Mouse (Mus musculus): ENCODE measurements around the gene Irf3.

Gene Irf3

DNA sequence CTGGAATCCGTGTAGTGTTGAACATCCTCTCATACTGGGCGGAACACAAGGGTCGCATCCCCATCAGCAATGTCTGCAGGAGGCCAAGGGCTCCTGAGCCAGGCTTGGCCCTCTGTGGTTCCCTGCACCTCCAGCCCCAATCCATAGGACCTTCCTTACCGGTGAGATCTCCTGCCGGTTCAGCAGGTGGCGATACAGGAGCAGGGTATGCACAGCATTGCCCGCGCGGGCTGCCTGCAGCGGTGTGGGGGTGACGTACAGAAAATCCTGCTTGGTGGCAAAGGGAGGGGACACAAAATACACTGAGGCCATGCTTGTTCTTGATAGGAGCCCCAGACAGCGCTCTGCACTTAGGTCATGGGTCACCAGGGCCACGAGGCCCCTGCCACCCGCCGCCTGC is 30.8 kb upstream of the Irf3 start:
- Histone ChIP-seq H3K4me1 (replicated peaks; ENCODE audit: low read depth, low read length) (peaks cover 42% of the 10 kb centered on the region), H3K36me3 (ENCODE audit: insufficient read depth, low read length) (peaks cover 72% of the 10 kb centered on the region), H3K9me3 (ENCODE audit: low read length) (no peaks in the 10 kb centered on the region), H3K4me3 (replicated peaks; ENCODE audit: low read length) (peak overlapping the region; percentile 55), H3K27me3 (ENCODE audit: insufficient read depth, low read length) (no peaks in the 10 kb centered on the region)
- TF ChIP-seq POU5F1 (IDR thresholded peaks at IDR 0.05; ENCODE audit: borderline replicate concordance, low read length) (no peak), CTCF (conservative IDR thresholded peaks at IDR 0.05; ENCODE audit: low read length) (no peak), NANOG (IDR thresholded peaks at IDR 0.05; ENCODE audit: borderline replicate concordance, low read length) (no peak)

DNA sequence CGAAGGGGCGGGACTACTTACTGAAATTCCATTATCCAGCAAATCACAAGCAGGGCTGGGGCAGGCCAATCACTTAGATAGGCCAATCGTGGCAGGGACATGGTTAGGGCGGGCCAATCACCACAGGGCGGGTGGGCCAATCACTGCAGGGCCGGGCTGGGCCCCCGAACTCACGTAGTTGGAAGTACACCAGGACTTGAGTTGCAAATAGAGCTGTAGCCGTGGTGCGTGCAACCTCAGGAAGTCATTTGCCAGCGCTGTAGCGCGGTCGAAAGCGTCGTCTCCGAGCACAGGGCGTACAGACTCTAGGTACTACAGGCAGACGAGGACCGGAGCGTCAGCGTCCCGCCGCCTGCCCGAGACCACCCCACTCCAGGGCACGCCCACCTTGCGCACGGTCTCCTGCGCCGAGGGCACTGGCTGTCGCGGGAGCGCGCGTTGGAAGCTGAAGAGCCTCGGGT is 27.2 kb upstream of the Irf3 start:
- Histone ChIP-seq H3K36me3 (ENCODE audit: insufficient read depth, low read length) (peaks cover 52% of the 10 kb centered on the region), H3K27me3 (ENCODE audit: insufficient read depth, low read length) (no peaks in the 10 kb centered on the region), H3K9me3 (ENCODE audit: low read length) (no peaks in the 10 kb centered on the region), H3K4me1 (replicated peaks; ENCODE audit: low read depth, low read length) (peaks cover 54% of the 10 kb centered on the region), H3K4me3 (replicated peaks; ENCODE audit: low read length) (peak overlapping the region; percentile 81)
- no peak for TF ChIP-seq POU5F1 (IDR thresholded peaks at IDR 0.05; ENCODE audit: borderline replicate concordance, low read length)
- no peak for TF ChIP-seq NANOG (IDR thresholded peaks at IDR 0.05; ENCODE audit: borderline replicate concordance, low read length)
- no peak for TF ChIP-seq CTCF (conservative IDR thresholded peaks at IDR 0.05; ENCODE audit: low read length)

DNA sequence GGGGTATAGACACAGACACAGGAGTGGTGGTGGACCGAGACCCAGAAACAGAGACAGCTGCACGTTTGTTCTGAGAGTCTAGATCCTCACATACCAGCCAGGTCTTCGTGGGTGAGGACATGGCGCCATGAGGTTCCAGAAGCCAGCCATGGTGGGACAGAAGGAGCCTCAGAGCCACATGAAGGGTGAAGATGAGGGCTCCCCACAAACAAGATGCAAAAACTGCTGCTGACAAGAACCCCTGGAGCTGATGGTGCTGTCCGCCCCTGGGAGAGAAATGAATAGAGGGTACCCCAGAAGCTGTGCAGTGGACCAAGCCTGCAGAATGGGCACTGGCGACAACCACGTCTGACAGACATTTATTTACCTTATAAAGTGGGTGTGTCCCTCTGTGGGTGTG is 26.3 kb upstream of the Irf3 start:
- Histone ChIP-seq H3K9me3 (ENCODE audit: low read length) (no peaks in the 10 kb centered on the region), H3K36me3 (ENCODE audit: insufficient read depth, low read length) (peaks cover 51% of the 10 kb centered on the region), H3K27me3 (ENCODE audit: insufficient read depth, low read length) (no peaks in the 10 kb centered on the region), H3K4me3 (replicated peaks; ENCODE audit: low read length) (peak overlapping the region; percentile 81), H3K4me1 (replicated peaks; ENCODE audit: low read depth, low read length) (peaks cover 61% of the 10 kb centered on the region)
- TF ChIP-seq CTCF (conservative IDR thresholded peaks at IDR 0.05; ENCODE audit: low read length) (no peak), NANOG (IDR thresholded peaks at IDR 0.05; ENCODE audit: borderline replicate concordance, low read length) (no peak), POU5F1 (IDR thresholded peaks at IDR 0.05; ENCODE audit: borderline replicate concordance, low read length) (no peak)

DNA sequence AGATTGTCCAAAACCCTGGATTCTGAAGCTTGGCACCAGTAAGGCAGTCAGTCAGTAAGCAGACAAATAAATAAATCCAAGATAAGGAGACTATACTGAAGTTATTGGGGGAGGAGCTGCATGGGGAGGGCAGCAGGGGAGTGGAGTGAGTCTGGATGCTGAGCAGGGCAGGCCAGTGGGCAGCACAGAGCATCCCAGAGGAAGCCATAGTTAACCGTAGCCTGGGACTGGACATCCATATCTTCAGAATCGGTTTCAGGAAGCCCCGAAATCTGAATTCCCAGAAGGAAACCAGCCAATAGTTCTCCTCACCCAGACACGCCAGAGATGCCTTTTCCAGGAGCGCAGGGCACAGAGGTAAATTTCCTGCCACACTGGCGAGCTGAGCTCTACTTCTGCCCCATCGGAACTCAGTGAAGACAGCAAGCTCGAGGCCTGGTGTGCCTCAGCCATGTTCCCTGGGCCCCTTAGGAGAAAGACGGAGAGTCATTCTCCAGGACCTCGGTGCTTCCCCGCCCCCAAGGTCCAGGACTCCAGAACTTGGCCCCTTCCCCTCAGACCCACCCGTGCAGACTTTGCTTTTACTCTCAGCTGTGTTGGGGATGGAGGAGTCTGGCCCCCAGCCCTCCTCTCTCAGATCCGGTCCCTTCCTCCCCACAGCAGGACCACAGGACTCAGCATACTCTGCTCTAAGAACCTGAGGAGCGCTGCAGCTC is 23.9 kb upstream of the Irf3 start:
- Histone ChIP-seq H3K4me3 (replicated peaks; ENCODE audit: low read length) (peak overlapping the region; percentile 83), H3K27me3 (ENCODE audit: insufficient read depth, low read length) (no peaks in the 10 kb centered on the region), H3K4me1 (replicated peaks; ENCODE audit: low read depth, low read length) (peaks cover 73% of the 10 kb centered on the region), H3K36me3 (ENCODE audit: insufficient read depth, low read length) (peaks cover 58% of the 10 kb centered on the region), H3K9me3 (ENCODE audit: low read length) (no peaks in the 10 kb centered on the region)
- TF ChIP-seq NANOG (IDR thresholded peaks at IDR 0.05; ENCODE audit: borderline replicate concordance, low read length) = no peak
- TF ChIP-seq CTCF (conservative IDR thresholded peaks at IDR 0.05; ENCODE audit: low read length) = no peak
- TF ChIP-seq POU5F1 (IDR thresholded peaks at IDR 0.05; ENCODE audit: borderline replicate concordance, low read length) = no peak

DNA sequence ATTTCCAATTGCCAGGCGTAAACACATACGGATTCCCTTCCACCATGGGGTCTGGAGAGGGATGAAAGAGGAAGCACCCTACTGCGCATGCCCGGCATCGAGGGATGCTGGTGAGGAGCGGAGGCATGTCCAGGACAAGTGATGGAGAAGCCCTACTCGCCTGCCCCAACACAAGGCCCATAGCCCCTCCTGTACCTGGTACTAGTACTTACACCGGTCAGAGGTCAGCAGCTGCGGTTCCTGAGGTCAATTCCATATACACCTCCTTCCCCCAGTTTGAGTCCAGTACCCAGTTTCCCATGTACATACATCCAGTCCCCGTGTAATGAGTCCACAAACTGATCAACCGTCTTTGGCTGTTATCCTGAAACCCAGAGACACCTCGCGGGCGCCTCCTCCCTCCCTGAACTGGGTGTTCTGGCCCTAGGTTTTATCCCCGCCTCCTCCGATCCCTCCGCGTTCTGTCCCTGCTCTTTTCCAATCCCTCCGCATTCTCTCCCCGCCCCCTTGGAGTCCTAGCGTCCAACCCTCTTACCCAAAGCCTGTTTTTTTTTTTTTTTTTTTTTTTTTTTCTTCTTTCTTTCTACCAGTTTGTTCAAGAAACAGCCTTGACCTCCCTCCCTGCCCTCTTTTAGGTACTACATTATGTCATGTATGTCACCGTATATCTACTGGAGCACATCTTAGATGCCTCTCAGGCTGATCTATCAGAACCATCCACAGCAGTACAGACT is 22.9 kb upstream of the Irf3 start, which contains the start of gene Cpt1c:
Gene Cpt1c (minus strand): TSS at position 469 of the 734 bp plus-strand sequence.
- H3K36me3 ChIP-seq (ENCODE audit: insufficient read depth, low read length) = peaks cover 65% of the 10 kb centered on the region
- H3K9me3 ChIP-seq (ENCODE audit: low read length) = no peaks in the 10 kb centered on the region
- H3K4me1 ChIP-seq (replicated peaks; ENCODE audit: low read depth, low read length) = peaks cover 80% of the 10 kb centered on the region
- TF ChIP-seq CTCF (conservative IDR thresholded peaks at IDR 0.05; ENCODE audit: low read length) (no peak), POU5F1 (IDR thresholded peaks at IDR 0.05; ENCODE audit: borderline replicate concordance, low read length) (no peak), NANOG (IDR thresholded peaks at IDR 0.05; ENCODE audit: borderline replicate concordance, low read length) (no peak)
- no peaks in the 10 kb centered on the region for H3K27me3 ChIP-seq (ENCODE audit: insufficient read depth, low read length)
- peak within 1 kb of the TSS; percentile 83 for H3K4me3 ChIP-seq (replicated peaks; ENCODE audit: low read length)

DNA sequence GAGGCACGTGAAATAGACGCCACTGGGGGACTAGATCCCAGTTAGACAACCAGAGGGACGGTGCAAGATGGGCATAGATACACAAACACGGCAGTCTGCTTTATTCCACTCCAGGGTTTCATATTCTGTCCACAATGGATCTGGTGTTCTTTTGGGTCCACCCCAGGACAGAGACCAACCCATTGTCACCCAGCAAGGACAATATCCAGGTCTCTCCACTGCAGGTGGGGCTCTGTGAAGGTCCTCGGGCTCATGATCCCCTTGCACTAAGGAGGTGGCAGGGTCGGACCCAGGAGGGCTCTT is 22.4 kb upstream of the Irf3 start:
- H3K4me1 ChIP-seq (replicated peaks; ENCODE audit: low read depth, low read length) = peaks cover 81% of the 10 kb centered on the region
- H3K36me3 ChIP-seq (ENCODE audit: insufficient read depth, low read length) = peaks cover 67% of the 10 kb centered on the region
- no peak for TF ChIP-seq POU5F1 (IDR thresholded peaks at IDR 0.05; ENCODE audit: borderline replicate concordance, low read length)
- no peak for TF ChIP-seq NANOG (IDR thresholded peaks at IDR 0.05; ENCODE audit: borderline replicate concordance, low read length)
- no peak for TF ChIP-seq CTCF (conservative IDR thresholded peaks at IDR 0.05; ENCODE audit: low read length)
- H3K27me3 ChIP-seq (ENCODE audit: insufficient read depth, low read length) = no peaks in the 10 kb centered on the region
- peak overlapping the region; percentile 3; the same call in 1 of the 2 replicates for H3K4me3 ChIP-seq (replicated peaks; ENCODE audit: low read length)
- no peaks in the 10 kb centered on the region for H3K9me3 ChIP-seq (ENCODE audit: low read length)

DNA sequence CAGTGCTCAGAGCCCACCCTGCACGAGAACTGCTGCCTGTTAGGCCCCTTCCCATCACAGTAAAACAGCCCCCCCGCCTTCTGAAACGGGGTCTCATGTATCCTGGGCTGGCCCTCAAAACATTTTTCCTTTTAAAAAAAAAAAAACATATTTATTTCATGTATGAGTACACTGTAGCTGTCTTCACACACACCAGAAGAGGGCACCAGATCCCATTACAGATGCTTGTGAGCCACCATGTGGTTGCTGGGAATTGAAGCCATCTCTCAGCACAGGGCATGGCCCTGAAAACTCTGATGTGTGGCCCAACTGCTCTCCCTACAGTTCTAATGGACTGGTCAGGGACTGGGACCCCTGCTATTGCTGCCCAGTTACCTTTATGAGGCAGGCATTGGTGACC is 19.1 kb upstream of the Irf3 start:
- H3K9me3 ChIP-seq (ENCODE audit: low read length) = no peaks in the 10 kb centered on the region
- peaks cover 80% of the 10 kb centered on the region for H3K36me3 ChIP-seq (ENCODE audit: insufficient read depth, low read length)
- no peaks in the 10 kb centered on the region for H3K27me3 ChIP-seq (ENCODE audit: insufficient read depth, low read length)
- H3K4me3 ChIP-seq (replicated peaks; ENCODE audit: low read length) = no peak overlapping the region
- TF ChIP-seq NANOG (IDR thresholded peaks at IDR 0.05; ENCODE audit: borderline replicate concordance, low read length) (no peak), CTCF (conservative IDR thresholded peaks at IDR 0.05; ENCODE audit: low read length) (no peak), POU5F1 (IDR thresholded peaks at IDR 0.05; ENCODE audit: borderline replicate concordance, low read length) (no peak)
- H3K4me1 ChIP-seq (replicated peaks; ENCODE audit: low read depth, low read length) = peaks cover 86% of the 10 kb centered on the region

DNA sequence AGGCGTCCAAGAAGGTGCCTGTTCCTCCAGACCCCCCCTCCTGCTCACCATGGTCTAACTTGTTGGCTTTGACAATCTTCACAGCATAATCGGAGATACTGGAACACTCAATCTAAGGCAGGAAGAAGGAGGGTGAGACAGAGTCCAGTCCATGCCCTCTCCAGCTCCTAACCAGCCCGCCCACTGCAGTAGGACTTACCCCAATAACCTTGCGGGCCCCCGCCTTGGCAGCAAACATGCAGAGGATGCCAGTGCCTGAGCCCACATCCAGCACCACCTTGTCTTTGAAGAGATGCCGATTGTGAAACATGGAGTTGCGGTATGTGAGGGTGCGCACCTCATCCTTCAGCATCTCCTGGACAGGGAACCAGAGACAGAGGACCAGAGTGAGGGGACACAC is 15.9 kb upstream of the Irf3 start:
- peak overlapping the region; percentile 10; the same call in 1 of the 2 replicates for H3K4me3 ChIP-seq (replicated peaks; ENCODE audit: low read length)
- peaks cover 82% of the 10 kb centered on the region for H3K4me1 ChIP-seq (replicated peaks; ENCODE audit: low read depth, low read length)
- H3K27me3 ChIP-seq (ENCODE audit: insufficient read depth, low read length) = no peaks in the 10 kb centered on the region
- TF ChIP-seq NANOG (IDR thresholded peaks at IDR 0.05; ENCODE audit: borderline replicate concordance, low read length) (no peak), CTCF (conservative IDR thresholded peaks at IDR 0.05; ENCODE audit: low read length) (no peak), POU5F1 (IDR thresholded peaks at IDR 0.05; ENCODE audit: borderline replicate concordance, low read length) (no peak)
- peaks cover 84% of the 10 kb centered on the region for H3K36me3 ChIP-seq (ENCODE audit: insufficient read depth, low read length)
- H3K9me3 ChIP-seq (ENCODE audit: low read length) = no peaks in the 10 kb centered on the region
